Mouse (Mus musculus): ENCODE results near the gene Ncl.

DNA sequence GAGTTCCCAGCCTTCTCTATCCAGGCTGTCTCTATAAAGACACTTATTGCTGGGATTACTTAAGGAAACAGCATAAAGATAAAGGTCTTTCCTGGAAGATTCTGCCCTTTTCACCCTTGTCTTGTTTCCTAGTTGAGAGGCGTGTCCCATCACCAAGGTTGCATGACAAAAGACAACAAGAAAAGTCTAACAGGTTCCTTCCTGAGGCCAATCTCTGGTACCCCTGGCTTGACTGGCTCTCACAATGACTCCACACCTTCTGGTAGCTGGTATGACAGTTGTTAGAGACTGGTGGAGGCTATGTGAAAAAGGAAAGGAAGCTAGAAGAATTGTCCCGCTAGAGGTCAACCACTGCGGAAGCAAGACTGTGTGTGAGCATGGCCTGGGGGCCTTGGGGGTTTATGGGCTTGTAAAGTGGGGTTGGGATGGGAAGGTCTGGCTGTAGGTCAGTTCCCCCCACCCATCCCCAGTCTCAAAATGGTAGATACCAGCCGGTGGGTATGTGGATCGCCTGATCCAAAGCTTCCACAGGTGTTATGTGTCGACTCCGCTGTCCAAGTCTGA lies 49.8 kb downstream of the Ncl start:
- TF ChIP-seq CTCF (IDR thresholded peaks at IDR 0.05; ENCODE audit: low read depth) = no peak
- no peak for TF ChIP-seq EP300 (IDR thresholded peaks at IDR 0.05; ENCODE audit: low read depth)

Data from liver, postnatal 0 days (tissue).